Mouse (Mus musculus): ENCODE results near the gene Rpgrip1. TPM values are rescaled to one million over a fixed set of nuclear protein-coding genes. Genes with fewer than 3 reads are reported as not detected.

Gene Rpgrip1
- total RNA-seq, 1 experiment from 2014 or later, result 0.73 TPM

DNA sequence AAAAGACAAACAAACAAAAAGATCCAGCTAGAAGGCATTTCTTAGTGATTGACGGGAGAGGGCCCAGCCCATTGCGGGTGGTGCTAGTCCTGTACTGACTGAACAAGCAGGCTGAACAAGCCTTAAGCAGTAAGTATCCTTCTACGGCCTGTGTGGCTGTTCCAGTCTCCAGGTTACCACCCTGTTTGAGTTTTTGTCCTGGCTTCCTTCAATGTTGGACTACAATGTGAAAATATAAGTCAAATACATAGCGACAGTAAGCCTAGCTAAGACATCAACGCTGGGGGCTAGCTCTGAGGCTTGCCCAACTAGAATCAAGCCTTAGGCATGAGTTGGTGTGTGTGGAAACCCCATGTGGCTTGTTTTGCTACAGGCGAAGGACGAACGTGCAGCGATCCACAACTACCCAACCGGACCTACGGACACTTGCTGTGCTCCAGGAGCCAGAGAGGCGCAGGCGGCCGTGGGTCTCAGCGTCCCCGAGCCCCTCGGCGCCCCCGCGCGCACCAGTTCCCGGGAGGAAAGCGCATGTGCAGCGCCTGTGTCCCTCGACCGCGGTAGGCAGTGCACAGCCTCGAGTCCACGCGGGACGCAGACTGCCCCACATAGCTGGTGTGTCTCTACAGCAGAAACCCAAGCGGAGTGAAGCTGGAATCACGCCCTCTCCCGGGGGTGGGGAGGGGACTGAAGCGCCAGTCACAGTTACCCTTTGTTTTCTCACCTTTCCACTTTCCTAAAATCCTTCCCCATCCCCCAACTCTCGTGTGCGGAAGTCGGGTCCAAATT is 8.5 kb downstream of the Rpgrip1 start:
- DNase-seq, result peak; percentile 48

DNA sequence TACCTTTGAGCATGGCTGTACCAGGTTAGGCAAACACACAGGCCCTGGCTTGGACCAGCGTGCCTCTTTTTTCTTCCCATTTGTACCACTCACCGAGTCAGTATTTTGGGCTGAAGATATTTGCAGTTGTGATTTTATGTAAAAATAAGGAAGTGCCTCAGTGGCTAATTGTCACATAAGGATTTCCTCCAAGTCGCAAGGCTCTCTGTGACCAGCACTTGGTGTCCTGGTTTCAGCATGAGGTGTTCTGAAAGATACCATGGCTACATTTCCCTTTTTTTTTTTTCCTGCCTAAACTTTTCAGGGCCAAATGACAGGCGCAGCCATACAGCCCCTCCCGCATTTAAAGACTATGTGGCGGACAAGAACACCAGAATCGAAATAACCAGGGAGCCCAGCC is 9.7 kb downstream of the Rpgrip1 start:
- DNase-seq, result no peak

GRCm38 (mm10) chr14:52123918-52124317 is 13.4 kb downstream of the Rpgrip1 start:
- DNase-seq, result peak; percentile 73

DNA sequence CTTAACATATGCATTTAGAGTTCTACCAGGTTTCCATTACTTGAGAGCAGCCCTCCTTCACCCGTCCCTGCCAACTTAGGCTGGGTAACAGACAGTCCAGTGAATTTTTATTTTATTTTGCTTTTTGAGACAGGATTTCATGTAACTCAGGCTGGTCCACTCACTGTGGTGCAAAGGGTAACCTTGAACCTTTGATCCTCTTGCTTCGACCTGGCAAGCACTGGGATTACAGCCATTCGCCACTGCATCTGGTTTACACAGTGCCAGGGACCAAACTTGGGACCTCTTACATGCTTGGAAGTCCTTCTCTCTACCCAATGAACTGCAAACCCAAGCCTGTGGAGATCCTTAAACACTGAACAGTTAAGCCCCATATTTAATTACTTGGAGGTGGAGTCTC is 14.1 kb downstream of the Rpgrip1 start:
- DNase-seq, result no peak

DNA sequence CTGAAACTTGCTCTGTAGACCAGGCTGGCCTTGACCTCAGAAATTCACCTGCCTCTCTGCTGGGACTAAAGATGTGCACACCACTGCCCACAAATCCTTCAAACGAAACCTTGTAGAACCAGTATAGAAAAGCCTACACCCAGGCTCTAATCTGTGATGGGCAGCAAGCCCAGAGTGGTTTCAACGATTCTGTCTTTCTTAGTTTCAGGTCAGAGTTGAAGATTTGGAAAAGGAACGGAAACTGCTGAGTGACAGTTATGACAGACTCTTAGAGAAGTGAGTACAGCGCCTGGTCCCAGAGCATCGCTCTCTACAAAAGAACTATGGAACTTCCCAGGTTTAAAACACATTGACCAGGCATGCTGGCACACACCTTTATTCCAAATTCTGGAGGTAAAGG is 23.1 kb downstream of the Rpgrip1 start:
- no peak for DNase-seq

DNA sequence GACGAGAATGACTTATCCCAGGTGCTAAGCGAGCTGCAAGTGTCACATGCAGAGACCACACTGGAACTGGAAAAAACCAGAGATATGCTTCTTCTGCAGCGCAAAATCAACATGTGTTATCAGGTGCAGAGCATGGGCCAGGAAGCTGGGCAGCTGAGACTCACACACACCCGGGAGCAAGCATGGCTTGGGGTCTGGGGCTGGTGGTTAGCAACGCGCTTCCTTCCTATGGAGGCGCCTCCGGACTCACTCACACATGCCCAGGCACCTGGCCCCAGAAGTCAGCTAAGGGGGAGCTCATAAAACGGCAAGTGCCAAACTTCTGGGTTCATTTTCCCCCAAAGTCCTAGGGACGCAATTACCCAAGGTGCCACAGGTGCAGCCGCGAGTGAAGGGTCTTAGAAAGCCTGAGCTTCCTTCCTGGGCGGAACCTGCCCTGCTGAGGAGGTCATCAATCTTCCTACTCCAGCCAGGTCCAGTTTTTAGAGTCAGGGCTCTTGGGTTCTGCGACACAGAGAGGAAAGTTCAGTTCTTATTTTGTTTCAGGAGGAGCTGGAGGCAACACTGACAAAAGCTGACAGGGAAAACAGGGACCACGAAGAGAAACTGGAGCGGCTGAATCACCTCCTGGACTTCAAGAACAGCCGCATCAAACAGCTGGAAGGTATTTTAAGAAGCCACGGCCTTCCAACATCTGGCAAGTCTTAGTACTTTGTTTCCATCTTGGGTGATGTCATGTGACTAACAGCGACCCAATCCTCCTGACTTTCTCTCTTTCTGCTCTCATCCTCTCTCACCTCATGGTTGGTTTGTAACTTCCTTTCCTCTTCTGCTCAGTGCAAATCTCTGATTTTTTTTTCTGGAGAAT is 30.3 kb downstream of the Rpgrip1 start:
- no peak for DNase-seq

DNA sequence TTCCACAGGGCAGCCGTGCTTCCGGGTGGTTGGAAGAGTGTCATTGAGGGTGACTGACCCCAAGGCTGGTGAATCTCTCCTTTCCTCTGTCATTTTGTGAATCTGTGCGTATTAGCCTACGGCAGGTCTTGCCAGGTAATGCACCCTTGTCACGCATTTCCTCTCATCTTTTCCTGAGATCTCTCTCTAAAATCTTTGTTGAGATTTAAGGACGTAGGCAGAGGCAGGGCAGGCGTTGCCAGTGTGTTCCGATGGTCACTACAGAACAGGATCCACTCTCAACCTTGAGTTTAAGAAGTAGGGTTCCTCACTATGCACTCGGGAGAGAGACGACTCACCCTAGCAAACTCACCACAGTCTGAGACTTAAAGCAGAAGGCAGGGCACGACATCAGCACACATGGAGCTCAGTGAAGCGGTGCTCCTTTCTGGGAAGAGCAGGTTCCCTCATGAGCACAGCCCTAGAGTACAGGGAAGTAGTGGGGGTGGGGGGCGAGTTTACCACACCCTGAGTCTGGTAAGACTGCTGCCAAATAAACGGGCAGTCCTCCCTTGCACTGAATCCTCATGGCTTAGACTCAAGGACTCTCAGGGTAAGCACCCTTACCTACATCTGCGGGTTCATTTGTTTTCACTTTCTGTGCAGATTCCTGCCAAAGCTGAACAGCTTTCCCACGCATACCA is 31.1 kb downstream of the Rpgrip1 start:
- DNase-seq, result no peak

DNA sequence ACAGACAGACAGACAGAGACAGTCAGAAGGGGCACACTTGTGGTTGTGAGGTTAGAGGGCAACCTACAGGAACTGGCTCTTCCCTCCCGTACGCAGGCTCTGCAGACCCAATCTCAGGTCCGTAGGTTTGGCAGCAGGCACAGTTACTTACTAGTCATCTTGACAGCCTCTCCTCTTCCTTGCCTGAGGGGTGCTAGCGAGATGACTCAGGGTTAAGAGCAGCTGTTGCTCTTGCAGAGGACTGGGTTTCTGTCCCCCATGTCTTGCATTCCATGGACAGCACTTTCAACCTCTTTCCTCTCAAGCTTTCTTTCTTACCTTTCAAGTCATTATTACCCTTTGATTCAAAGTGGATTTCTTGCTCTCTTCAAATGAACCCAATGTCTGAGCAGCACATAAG is 33.7 kb downstream of the Rpgrip1 start:
- DNase-seq, result no peak

DNA sequence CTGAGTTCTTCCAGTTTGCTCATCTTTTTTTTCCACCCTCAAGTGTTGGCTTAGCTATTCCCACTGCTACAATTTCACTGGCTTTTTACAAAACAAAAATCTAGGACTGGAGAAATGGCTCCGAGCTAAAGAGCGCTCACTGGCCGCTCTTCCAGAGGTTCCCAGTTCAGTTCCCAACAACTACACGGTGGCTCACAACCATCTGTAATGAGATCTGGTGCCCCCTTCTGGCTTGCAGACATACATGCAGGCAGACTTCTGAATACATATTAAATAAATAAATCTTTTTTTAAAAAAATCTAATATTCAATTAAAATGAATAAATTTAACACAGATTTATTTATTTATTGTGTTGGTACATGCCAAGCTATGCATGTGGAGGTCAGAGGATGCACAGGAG is 36.0 kb downstream of the Rpgrip1 start:
- no peak for DNase-seq

DNA sequence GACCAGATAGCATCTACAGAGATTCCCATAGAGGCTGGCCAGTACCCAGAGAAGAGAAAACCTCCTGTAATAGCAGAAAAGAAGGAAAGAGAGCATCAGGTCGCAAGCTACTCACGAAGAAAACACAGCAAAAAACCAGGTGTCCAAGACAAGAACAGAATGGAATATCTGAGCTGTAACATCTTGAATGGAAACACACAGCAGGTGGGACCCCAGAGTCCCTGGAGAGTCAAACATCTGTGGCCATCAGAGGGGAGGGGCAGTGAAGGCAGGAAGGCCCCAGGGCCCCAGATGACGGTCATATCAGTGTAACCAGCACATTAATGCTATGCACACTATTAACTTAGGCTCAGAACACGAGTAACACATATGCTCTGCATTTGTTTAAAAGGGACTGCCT is 39.4 kb downstream of the Rpgrip1 start:
- DNase-seq, result no peak

- no peak for DNase-seq
Observed at GRCm38 (mm10) chr14:52152179-52152578, 41.7 kb downstream of the Rpgrip1 start.

- DNase-seq, result no peak
Observed at GRCm38 (mm10) chr14:52152613-52153012, 42.1 kb downstream of the Rpgrip1 start.

- DNase-seq, result no peak
Observed at GRCm38 (mm10) chr14:52155008-52155407, 44.5 kb downstream of the Rpgrip1 start.

GRCm38 (mm10) chr14:52160911-52161310 is 50.4 kb downstream of the Rpgrip1 start:
- DNase-seq, result peak; percentile 33

GRCm38 (mm10) chr14:52166571-52166970 is 56.1 kb downstream of the Rpgrip1 start:
- no peak for DNase-seq

DNA sequence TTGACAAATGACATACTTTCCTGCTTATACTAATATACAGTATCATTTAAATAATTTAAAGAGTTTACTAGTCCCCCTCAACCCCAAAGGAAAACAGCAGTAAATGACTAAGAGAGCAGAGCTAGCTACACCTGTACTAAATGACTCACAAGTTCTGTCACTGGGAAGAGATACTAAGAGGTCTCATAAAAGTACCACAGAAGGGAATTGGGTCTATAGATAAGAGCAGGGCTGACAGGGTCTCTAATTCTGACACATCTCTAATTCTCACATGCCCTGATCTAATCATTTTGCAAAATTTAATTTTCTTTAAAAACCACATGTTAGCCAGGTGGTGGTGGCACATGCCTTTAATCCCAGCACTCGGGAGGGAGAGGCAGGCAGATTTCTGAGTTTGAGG is 78.3 kb downstream of the Rpgrip1 start:
- no peak for DNase-seq

DNA sequence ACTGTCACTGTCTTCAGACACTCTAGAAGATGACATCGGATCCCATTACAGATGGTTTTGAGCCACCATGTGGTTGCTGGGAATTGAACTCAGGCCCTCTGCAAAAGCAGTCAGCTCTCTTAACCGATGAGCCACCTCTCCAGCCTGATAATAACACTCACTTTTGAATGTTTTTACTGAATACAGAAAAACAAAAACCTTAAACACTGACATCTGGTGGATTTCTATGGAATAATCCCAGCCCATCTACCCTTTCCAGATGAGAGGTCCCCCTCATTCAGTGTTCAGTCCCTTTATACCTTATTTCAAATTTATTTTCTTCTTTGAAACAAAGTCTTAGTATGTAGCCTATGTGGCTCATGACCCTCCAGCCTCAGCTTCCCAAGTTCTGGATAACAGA is 79.0 kb downstream of the Rpgrip1 start:
- DNase-seq, result no peak

GRCm38 (mm10) chr14:52190740-52191359 is 80.3 kb downstream of the Rpgrip1 start:
- peak; percentile 51 for DNase-seq

DNA sequence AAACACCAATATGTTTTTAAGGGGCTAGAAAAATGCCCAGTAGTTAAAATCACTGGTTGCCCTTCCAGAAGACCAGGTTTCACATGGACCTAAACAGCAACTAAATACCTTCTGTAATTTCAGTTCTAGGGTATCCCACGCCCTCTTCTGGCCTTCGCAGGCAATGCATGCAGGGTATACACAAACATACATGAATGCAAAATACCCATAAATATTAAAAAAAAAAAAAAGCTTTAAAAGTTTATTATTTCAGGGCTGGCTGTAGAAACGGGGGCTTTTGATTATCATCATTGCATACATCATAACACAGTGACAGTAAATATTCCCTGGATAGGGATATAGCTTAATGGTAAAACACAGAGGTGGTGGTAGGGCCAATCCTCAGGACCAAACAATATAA is 85.2 kb downstream of the Rpgrip1 start:
- DNase-seq, result peak; percentile 40

DNA sequence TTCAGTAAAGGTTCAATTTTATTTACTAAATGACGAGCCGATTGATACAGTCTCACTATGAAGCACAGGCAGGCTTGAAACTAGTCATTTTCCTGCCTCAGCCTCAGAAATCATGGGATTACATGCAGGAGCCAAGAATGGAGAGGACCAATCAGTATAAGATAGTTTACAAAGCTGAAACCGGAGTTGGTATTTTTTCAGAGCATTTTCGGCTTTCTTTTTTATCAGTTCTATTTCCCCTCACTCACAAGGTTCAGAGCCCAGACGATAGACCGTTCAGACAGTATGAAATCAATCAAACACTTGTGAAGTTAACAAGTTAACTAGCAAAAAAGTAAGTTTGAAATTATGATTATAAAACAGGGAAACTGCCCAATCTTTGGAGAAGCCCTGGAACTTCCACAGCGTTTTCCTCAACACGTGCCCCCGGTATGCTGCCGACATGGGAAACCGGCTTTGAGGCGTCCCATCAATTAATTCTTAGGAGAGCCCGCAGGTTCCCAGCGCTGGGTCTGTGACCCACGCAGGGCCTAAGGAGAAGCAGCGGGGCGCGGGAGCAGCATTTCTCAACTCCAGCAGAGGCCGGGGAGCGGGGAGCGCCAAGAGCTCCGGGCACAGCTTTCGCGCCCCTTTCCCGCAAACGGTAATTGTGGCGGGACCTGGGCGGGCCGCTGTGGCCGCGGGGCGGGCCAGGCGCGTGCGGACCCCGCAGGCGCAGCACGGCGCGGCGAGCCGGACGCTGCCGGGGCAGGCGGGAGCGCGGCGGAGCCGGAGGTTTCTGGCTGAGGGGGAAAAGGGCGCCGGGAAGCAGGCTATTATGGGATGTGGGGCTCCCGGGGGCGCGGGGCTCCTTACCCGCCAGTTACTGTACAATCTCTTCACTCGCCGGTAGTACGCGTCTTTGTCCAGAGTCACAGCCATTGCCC is 86.0 kb downstream of the Rpgrip1 start:
- DNase-seq, result no peak

DNA sequence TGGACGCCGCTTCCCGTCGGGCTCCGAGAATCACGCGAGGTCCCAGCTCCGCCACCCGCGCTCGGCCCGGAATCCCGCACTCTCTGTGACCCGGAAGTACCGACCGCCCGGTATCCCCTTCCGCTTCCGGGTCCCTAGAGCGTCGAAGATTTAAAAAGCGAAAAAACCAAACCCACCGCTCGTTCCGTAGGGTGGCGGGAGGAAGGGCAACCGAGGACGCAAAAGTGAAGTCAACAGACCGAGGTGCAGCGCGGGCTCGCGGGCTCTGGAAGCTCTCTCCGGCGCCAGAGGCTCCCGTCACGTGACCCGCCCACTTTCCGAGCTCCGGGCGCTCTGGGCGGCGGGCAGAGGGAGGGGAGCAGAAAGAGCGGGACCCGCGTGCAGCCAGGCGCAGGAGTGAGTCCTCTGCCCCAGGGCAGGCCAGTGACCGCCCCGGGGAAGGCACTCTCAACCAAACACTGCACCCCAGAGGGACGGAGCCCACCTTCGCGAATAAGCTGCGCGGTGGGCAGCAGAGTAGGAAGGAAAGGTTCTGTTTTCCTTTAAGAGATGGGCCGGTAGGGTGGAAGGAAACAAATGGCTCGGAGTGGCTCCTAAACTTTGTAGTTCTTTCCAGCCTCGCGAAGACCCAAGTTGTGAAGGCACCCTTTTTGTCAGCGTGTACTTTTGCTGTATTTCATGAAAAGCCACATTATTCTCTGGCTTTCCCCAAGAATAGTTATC is 86.8 kb downstream of the Rpgrip1 start, which contains the start of gene Supt16:
Gene Supt16, minus strand, starts transcription at position 261 of the 723 bp plus-strand sequence.
- DNase-seq, result peak; percentile 81
